Mouse (Mus musculus): Measurements from ENCODE around the gene Smtnl1. TPM values are rescaled to one million over a fixed set of nuclear protein-coding genes. Genes with fewer than 3 reads are reported as not detected.
A peak's percentile ranks its signal among the peaks of the same experiment; 100 is the strongest.
"Not testable (repeated sequence)": the region's sequence is repeated elsewhere in the genome, so short reads cannot be mapped to it uniquely, and the experiment has no call there.

Smtnl1 gene
- polyA plus RNA-seq, 2 experiments: 0.23 to 0.38 TPM

DNA sequence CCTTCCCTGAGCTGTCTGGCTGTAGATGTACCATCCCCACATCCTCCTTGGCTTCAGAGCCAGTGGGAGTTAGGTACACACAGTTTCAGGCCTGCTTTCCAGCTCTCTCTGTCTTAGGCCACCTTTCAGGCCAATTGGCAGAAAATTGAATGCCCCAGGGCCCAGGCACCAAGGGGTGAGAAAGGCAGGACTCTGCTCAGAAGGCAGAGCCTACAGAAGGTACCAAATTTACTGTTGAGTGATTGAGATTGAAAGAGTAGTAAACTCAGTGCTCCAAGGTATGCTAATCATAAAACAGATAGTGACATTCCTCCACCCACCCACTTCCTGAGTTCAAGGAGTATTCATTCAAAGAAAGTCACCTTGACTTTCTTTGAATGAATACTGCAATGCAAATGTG is 13.1 kb downstream of the Smtnl1 start:
- DNase-seq (ENCODE audit: low read depth in 3 of 3, low spot score in 3 of 3) (no peak), ATAC-seq (ENCODE audit: insufficient read depth) (no peak)
- Histone ChIP-seq H3K36me3 (replicated peaks; ENCODE audit: control insufficient read depth, insufficient read depth, low read depth) (peaks cover 61% of the 10 kb centered on the region), H3K27ac (peak overlapping the region; percentile 49; the same call in 1 of the 2 replicates), H3K4me1 (replicated peaks; ENCODE audit: control insufficient read depth in 2 of 2, insufficient read depth in 2 of 2, low read length in 1 of 2) (peaks cover 37 to 38% of the 10 kb centered on the region in 2 experiments), H3K4me3 (ENCODE audit: insufficient read depth in 1 of 2, low read depth in 2 of 2, low read length in 2 of 2) (no peak overlapping the region), H3K9me3 (ENCODE audit: control insufficient read depth, low read length) (no peaks in the 10 kb centered on the region), H3K9ac (replicated peaks) (no peak overlapping the region), H3K27me3 (ENCODE audit: control insufficient read depth, insufficient read depth, low read length) (no peaks in the 10 kb centered on the region), H3K4me2 (ENCODE audit: low read depth) (no peak overlapping the region)
- TF ChIP-seq CTCF (IDR thresholded peaks at IDR 0.05; ENCODE audit: low read depth): no peak
- no peak for TF ChIP-seq EP300 (IDR thresholded peaks at IDR 0.05; ENCODE audit: low read depth)

- no peaks in the 10 kb centered on the region for H3K27me3 ChIP-seq (ENCODE audit: control insufficient read depth, insufficient read depth, low read length)
- H3K9ac ChIP-seq (replicated peaks): no peak overlapping the region
- no peak overlapping the region for H3K4me3 ChIP-seq (ENCODE audit: insufficient read depth in 1 of 2, low read depth in 2 of 2, low read length in 2 of 2)
- H3K27ac ChIP-seq: no peak overlapping the region
- DNase-seq (ENCODE audit: low read depth in 3 of 3, low spot score in 3 of 3) (no peak), ATAC-seq (ENCODE audit: insufficient read depth) (no peak)
- H3K9me3 ChIP-seq (ENCODE audit: control insufficient read depth, low read length): no peaks in the 10 kb centered on the region
- WGBS (ENCODE audit: insufficient replicate concordance): 69% methylated on average over 5 of the region's 5 CpGs
- H3K36me3 ChIP-seq (replicated peaks; ENCODE audit: control insufficient read depth, insufficient read depth, low read depth): peaks cover 87% of the 10 kb centered on the region
- peaks cover 18 to 21% of the 10 kb centered on the region in 2 experiments for H3K4me1 ChIP-seq (replicated peaks; ENCODE audit: control insufficient read depth in 2 of 2, insufficient read depth in 2 of 2, low read length in 1 of 2)
- H3K4me2 ChIP-seq (ENCODE audit: low read depth): no peak overlapping the region
- TF ChIP-seq CTCF (IDR thresholded peaks at IDR 0.05; ENCODE audit: low read depth) (no peak), EP300 (IDR thresholded peaks at IDR 0.05; ENCODE audit: low read depth) (no peak)
These were observed 15.9 kb downstream of the Smtnl1 start for GRCm38 (mm10) chr2:84806546-84806945.

- TF ChIP-seq CTCF (IDR thresholded peaks at IDR 0.05; ENCODE audit: low read depth) (no peak), EP300 (IDR thresholded peaks at IDR 0.05; ENCODE audit: low read depth) (no peak)
- peaks cover 71% of the 10 kb centered on the region for H3K36me3 ChIP-seq (replicated peaks; ENCODE audit: control insufficient read depth, insufficient read depth, low read depth)
- WGBS (ENCODE audit: insufficient replicate concordance): 87% methylated on average over 7 of the region's 7 CpGs
- H3K4me3 ChIP-seq (ENCODE audit: insufficient read depth in 1 of 2, low read depth in 2 of 2, low read length in 2 of 2): no peak overlapping the region
- H3K4me2 ChIP-seq (ENCODE audit: low read depth): no peak overlapping the region
- H3K27me3 ChIP-seq (ENCODE audit: control insufficient read depth, insufficient read depth, low read length): no peaks in the 10 kb centered on the region
- DNase-seq (ENCODE audit: low read depth in 3 of 3, low spot score in 3 of 3) (no peak), ATAC-seq (ENCODE audit: insufficient read depth) (no peak)
- H3K9ac ChIP-seq (replicated peaks): no peak overlapping the region
- H3K27ac ChIP-seq: no peak overlapping the region
- H3K4me1 ChIP-seq (replicated peaks; ENCODE audit: control insufficient read depth in 2 of 2, insufficient read depth in 2 of 2, low read length in 1 of 2): peaks cover 10 to 21% of the 10 kb centered on the region in 2 experiments
- H3K9me3 ChIP-seq (ENCODE audit: control insufficient read depth, low read length): no peaks in the 10 kb centered on the region
These were observed 18.5 kb downstream of the Smtnl1 start for GRCm38 (mm10) chr2:84803963-84804362.

DNA sequence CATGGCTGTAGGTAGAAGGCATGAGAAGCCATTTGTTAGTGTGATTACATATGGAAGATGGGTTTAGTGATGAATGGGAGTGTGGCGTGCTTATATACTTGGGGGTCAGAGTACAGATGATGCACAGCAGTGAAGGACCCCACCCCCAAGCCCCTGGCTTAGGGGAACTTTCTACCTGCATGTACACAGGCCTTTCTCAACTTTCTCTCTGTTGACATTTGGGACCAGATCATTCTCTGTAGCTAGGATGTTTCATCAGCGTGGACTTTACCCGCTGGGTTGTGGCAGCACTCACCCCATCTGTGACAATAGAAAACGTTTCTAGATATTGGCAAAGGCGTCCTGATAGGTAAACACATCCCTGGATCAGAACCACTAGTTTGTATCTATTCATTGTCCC is 21.2 kb downstream of the Smtnl1 start:
- H3K27me3 ChIP-seq (ENCODE audit: control insufficient read depth, insufficient read depth, low read length); H3K27ac ChIP-seq; H3K9ac ChIP-seq (replicated peaks); ATAC-seq (ENCODE audit: insufficient read depth); H3K9me3 ChIP-seq (ENCODE audit: control insufficient read depth, low read length); DNase-seq (ENCODE audit: low read depth in 3 of 3, low spot score in 3 of 3): not testable (repeated sequence)
- Histone ChIP-seq H3K4me3 (ENCODE audit: insufficient read depth in 1 of 2, low read depth in 2 of 2, low read length in 2 of 2) (peak overlapping the region in 1 of 2 experiments; percentile 84; a peak in 2 of 4 replicates), H3K4me2 (ENCODE audit: low read depth) (peak overlapping the region; percentile 95), H3K36me3 (replicated peaks; ENCODE audit: control insufficient read depth, insufficient read depth, low read depth) (peaks cover 46% of the 10 kb centered on the region), H3K4me1 (replicated peaks; ENCODE audit: control insufficient read depth in 2 of 2, insufficient read depth in 2 of 2, low read length in 1 of 2) (peaks cover 19 to 28% of the 10 kb centered on the region in 2 experiments)
- 69% methylated on average over 5 of the region's 5 CpGs for WGBS (ENCODE audit: insufficient replicate concordance)

DNA sequence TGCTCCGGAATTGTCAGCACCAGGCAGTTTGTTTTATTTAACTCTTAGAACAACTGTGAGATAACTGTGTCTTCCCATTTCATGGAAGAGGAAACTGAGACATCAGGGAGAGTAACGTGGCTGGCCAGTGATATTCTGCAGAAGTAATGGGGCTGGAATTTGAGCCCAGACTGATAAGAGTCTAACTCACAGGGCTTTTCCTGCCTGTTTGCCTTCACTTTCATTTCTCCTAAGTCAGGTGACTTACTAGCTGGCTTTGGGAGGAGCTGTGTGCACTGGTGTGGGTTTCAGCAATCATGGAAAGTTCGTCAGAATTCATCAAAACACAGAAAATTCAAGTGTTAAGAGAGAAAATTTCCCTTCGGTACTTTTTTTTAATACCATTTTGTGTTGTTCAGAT is 22.1 kb downstream of the Smtnl1 start:
- TF ChIP-seq CTCF (IDR thresholded peaks at IDR 0.05; ENCODE audit: low read depth) (no peak), EP300 (IDR thresholded peaks at IDR 0.05; ENCODE audit: low read depth) (peak; percentile 37; the same call in 1 of the 2 replicates)

More for the DNA sequence above, 22.1 kb downstream of the Smtnl1 start:
- H3K4me3 ChIP-seq (ENCODE audit: insufficient read depth in 1 of 2, low read depth in 2 of 2, low read length in 2 of 2): peak overlapping the region; percentile 65 to 84
- ATAC-seq (ENCODE audit: insufficient read depth): 0 out of 2 replicates have a peak, but pooled peaks have one; percentile 8
- peak overlapping the region; percentile 97 for H3K27ac ChIP-seq
- peaks cover 19 to 28% of the 10 kb centered on the region in 2 experiments for H3K4me1 ChIP-seq (replicated peaks; ENCODE audit: control insufficient read depth in 2 of 2, insufficient read depth in 2 of 2, low read length in 1 of 2)
- H3K9me3 ChIP-seq (ENCODE audit: control insufficient read depth, low read length): no peaks in the 10 kb centered on the region
- peaks cover 37% of the 10 kb centered on the region for H3K36me3 ChIP-seq (replicated peaks; ENCODE audit: control insufficient read depth, insufficient read depth, low read depth)
- H3K27me3 ChIP-seq (ENCODE audit: control insufficient read depth, insufficient read depth, low read length): no peaks in the 10 kb centered on the region
- peak overlapping the region; percentile 95 for H3K4me2 ChIP-seq (ENCODE audit: low read depth)
- DNase-seq (ENCODE audit: low read depth in 3 of 3, low spot score in 3 of 3): peak in 2 of 3 experiments; percentile 62 to 70
- peak overlapping the region; percentile 88 for H3K9ac ChIP-seq (replicated peaks)
- WGBS (ENCODE audit: insufficient replicate concordance): 44% methylated on average over 4 of the region's 4 CpGs

Data from liver, embryonic 14.5 days (tissue).